Mouse (Mus musculus) left cerebral cortex, postnatal 36 days (tissue): Measurements from ENCODE around the gene Dhps. TPM values are rescaled to one million over a fixed set of nuclear protein-coding genes. Genes with fewer than 3 reads are reported as not detected.

Source experiments
- microRNA-seq: library from miRNA; unstranded; fragments of <30 nt; microRNA quantifications from one replicate; pipeline ENCODE4 v1.2.0, GENCODE M21; 2022
- total RNA-seq, 2 experiments: library from RNA; stranded (reverse); gene quantifications; 2 replicates each; pipeline ENCODE4 v1.2.3; 2021

Dhps gene
- total RNA-seq, 2 experiments from 2014 or later: 64.4 to 68.5 TPM

Small RNA genes lying within 50 kb of the gene (microRNA-seq; reads per million reads assigned to microRNA genes)
- gene Gm23388 (not detected), gene Mir7070 (3.6 reads per million, percentile 9 among the genes with 10 or more reads in this experiment)

Other genes starting within 250 kb of the Dhps start
- 10 to 100 TPM; 10.3 to 10.9 TPM for gene Dand5, start 248.9 kb upstream of the Dhps start, total RNA-seq
- gene Gadd45gip1, start 240.2 kb upstream of the Dhps start, total RNA-seq: 10 to 100 TPM; 26.3 to 26.9 TPM
- 10 to 100 TPM; 77.9 to 78.8 TPM for gene Rad23a, start 231.1 kb upstream of the Dhps start, total RNA-seq
- gene Calr, start 224.8 kb upstream of the Dhps start, total RNA-seq: 100 to 1,000 TPM; 435 to 511 TPM
- 10 to 100 TPM; 46.2 to 47.8 TPM for gene Farsa, start 214.8 kb upstream of the Dhps start, total RNA-seq
- 1 to 10 TPM; 8.3 TPM for gene Syce2, start 199.6 kb upstream of the Dhps start, total RNA-seq
- 10 to 100 TPM; 29.6 to 42.4 TPM for gene Gcdh, start 177.8 kb upstream of the Dhps start, total RNA-seq
- not detected for gene Klf1, start 169.8 kb upstream of the Dhps start, total RNA-seq
- 1 to 10 TPM; 3.1 to 4.1 TPM for gene Dnase2a, start 163.2 kb upstream of the Dhps start, total RNA-seq
- 10 to 100 TPM; 85.9 to 94.2 TPM for gene Mast1, start 134.4 kb upstream of the Dhps start, total RNA-seq
- gene Rtbdn, start 124.8 kb upstream of the Dhps start, total RNA-seq: 1 to 10 TPM in 1 of 2 experiments, under 1 TPM in 1; 0.84 to 1.7 TPM
- gene Gm49661, start 102.3 kb upstream of the Dhps start, total RNA-seq: 1 to 10 TPM in 1 of 2 experiments, not detected in 1; 1.6 TPM
- gene Prdx2, start 102.2 kb upstream of the Dhps start, total RNA-seq: 100 to 1,000 TPM; 324 to 340 TPM
- gene Rnaseh2a, start 102.0 kb upstream of the Dhps start, total RNA-seq: 10 to 100 TPM; 41.2 to 55.4 TPM
- 100 to 1,000 TPM in 1 of 2 experiments, 10 to 100 TPM in 1; 43.2 to 133 TPM for gene Junb, start 93.0 kb upstream of the Dhps start, total RNA-seq
- 10 to 100 TPM in 1 of 2 experiments, 1 to 10 TPM in 1; 8.2 to 10.0 TPM for gene Hook2, start 81.2 kb upstream of the Dhps start, total RNA-seq
- gene Best2, start 57.2 kb upstream of the Dhps start, total RNA-seq: not detected
- 100 to 1,000 TPM; 119 to 143 TPM for gene Asna1, start 46.5 kb upstream of the Dhps start, total RNA-seq
- 100 to 1,000 TPM; 124 to 132 TPM for gene Trir, start 44.9 kb upstream of the Dhps start, total RNA-seq
- gene Tnpo2, start 34.8 kb upstream of the Dhps start, total RNA-seq: 100 to 1,000 TPM; 160 to 169 TPM
- gene Fbxw9, start 11.7 kb upstream of the Dhps start, total RNA-seq: 10 to 100 TPM; 21.7 to 22.8 TPM
- not detected for gene Gm5741, start 3.8 kb upstream of the Dhps start, total RNA-seq
- 10 to 100 TPM; 48.2 to 54.8 TPM for gene Wdr83os, start 9.0 kb downstream of the Dhps start, total RNA-seq
- gene Wdr83, start 9.5 kb downstream of the Dhps start, total RNA-seq: 10 to 100 TPM; 26.0 to 28.9 TPM
- gene Man2b1, start 11.5 kb downstream of the Dhps start, total RNA-seq: 10 to 100 TPM; 36.6 to 38.2 TPM
- 1 to 10 TPM; 6.7 to 8.7 TPM for gene Zfp791, start 51.3 kb downstream of the Dhps start, total RNA-seq
- gene Cks1brt, start 80.2 kb downstream of the Dhps start, total RNA-seq: not detected
- gene Olfr371, start 154.2 kb downstream of the Dhps start, total RNA-seq: not detected
- gene Orc6, start 227.9 kb downstream of the Dhps start, total RNA-seq: 10 to 100 TPM; 27.8 to 30.3 TPM
- 100 to 1,000 TPM; 123 to 125 TPM for gene Vps35, start 228.0 kb downstream of the Dhps start, total RNA-seq